Mouse (Mus musculus) fibroblast of lung, adult 2 months (primary cell): ENCODE results near the gene Itgam.
A peak's percentile ranks its signal among the peaks of the same experiment; 100 is the strongest.
"Not testable (repeated sequence)": the region's sequence is repeated elsewhere in the genome, so short reads cannot be mapped to it uniquely, and the experiment has no call there.

Experiments
- DNase-seq: peaks from one replicate; pipeline ENCODE4 v3.0.0-alpha.2; 2011; ENCODE audit warnings: low read depth

Itgam gene

DNA sequence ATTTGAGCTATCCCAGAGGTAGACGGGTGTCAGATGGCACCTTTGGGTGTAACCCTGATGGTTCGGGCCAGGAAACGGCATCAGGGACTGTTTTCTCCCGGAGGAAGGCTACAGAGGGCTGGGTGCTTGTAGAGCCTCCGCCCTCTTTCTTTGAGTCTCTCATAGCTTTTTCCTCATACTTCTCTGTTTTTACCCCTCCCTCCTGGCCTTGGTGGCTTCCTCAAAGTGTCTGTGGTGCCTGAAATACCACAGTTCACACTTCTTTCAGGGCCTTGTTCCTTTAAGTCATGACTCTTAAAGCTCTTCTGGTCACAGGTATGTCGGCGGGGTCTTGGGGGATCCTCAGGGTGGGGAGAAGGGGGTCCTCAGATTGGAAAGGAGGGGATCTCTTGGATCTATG lies at the start of gene Itgam, which contains the start of gene Gm49368:
Gene Itgam, plus strand, starts transcription at position 185 of the 400 bp plus-strand sequence.
Gene Gm49368, plus strand, starts transcription at position 228 of the 400 bp plus-strand sequence.
- no peak for DNase-seq

DNA sequence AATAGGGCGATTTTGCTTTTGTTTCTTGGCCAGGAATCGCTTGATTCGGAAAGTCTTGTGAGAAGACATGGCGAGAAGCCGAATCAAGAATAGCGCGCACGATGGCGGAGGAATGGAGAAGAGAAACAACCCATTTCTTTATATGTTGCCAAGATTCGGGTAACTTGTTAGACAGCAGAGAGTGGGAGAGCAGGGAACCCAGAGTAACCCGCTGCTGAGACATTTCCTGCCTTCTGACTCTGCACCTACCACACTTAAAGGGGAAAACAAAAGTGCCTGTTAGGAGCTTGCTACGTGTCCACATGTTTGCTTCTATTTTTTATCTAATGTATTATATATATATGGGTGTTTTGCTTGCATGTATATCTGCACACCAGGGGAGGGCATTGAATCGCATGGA lies 49.3 kb upstream of the Itgam start:
- DNase-seq = no peak

- not testable (repeated sequence) for DNase-seq
Observed at GRCm38 (mm10) chr7:128016134-128016533, 46.3 kb upstream of the Itgam start.

GRCm38 (mm10) chr7:128016650-128017049 lies 45.8 kb upstream of the Itgam start:
- DNase-seq = no peak

DNA sequence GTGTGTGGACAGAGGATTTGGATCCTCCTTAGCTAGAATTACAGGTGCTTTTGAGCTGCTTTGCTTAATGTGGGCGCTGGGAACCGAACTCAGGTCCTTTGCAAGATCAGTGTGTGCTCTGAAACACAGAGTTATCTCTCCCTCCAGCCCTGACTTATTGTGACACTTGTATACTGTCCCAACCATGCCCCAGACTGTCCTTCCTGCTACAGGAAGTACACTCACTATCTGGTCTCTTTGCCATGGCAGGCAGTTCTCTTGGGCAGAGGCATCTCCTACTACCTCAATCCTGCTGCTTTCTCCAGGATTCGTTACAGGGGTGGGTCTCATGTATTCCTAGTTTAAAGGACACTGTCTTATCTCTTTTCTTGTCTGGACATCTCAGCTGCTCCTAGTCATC lies 44.2 kb upstream of the Itgam start:
- DNase-seq = no peak

DNA sequence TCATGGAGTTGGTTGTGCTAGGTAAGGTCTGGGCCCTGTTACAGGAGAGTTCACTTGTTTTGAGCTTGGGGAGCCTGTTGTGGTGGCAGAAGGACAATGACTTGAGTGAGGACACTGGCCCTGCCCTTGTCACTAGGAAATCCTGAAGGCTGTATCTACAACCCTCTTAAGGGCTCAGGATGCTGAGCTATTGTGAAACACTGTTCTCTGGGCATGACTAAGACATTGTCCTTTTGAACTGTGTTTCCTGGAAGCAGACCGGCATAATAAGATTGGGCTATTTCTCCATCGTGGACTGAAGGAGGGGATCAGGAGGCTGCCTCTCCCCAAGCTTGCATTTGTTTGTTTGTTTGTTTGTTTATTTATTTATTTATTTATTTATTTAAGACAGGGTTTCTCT lies 43.3 kb upstream of the Itgam start:
- DNase-seq = no peak

GRCm38 (mm10) chr7:128022974-128023373 lies 39.5 kb upstream of the Itgam start:
- DNase-seq = no peak

GRCm38 (mm10) chr7:128023565-128023964 lies 38.9 kb upstream of the Itgam start:
- peak; percentile 40 for DNase-seq

DNA sequence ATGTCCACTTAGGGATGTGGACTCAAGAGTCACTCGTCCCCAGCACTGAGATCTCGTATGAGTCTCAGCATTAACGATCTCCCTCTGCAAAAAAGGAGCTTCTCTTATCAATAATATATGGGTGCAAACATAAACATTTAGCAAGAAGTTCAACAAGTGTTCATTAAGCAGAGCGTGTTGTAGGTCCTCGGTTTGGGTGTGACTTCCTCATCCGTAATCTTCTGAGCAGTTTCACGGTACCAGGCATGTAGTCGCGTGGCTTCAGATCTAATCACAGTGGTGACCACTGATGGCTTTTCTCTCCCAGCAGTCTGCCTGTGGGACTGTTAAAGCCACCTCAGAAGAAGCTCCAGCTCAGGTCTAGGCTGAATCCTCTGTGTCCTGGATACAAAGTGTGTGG lies 38.1 kb upstream of the Itgam start:
- DNase-seq = no peak

GRCm38 (mm10) chr7:128024932-128025331 lies 37.5 kb upstream of the Itgam start:
- peak; percentile 75 for DNase-seq

GRCm38 (mm10) chr7:128025381-128025780 lies 37.1 kb upstream of the Itgam start:
- DNase-seq = no peak

DNA sequence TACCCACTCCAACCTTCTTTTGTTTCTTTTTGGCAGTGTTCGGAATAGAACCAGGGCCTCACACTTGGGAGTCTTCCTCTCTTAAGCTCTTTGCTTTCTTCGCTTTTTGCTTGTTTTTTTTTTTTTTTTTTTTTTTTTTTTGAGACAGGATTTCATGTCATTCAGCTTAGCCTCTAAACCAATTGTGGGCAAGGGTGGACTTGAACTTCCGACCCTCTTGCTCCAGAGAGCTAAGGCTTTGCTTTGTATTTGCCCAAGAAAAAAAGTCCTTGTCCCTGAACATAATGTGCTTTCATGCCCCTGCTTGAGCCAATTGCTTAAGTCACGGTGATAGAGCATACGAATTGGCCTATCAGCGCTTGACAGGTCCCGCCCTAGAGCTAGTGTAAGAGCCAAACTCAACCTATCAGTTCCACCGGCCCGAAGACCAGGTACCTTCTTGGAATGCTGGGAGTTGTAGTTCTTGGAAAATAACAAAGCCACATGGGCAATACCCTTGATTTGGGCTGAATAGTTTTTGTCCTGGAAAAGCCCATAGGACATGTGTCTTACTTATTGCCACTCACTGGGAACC lies 30.9 kb upstream of the Itgam start:
- DNase-seq = no peak

- DNase-seq = no peak
Observed at GRCm38 (mm10) chr7:128032290-128032988, 30.0 kb upstream of the Itgam start.

- DNase-seq = no peak
Observed at GRCm38 (mm10) chr7:128032989-128033293, 29.5 kb upstream of the Itgam start.

- no peak for DNase-seq
Observed at GRCm38 (mm10) chr7:128033616-128034015, 28.8 kb upstream of the Itgam start.

GRCm38 (mm10) chr7:128042161-128042820 lies 20.1 kb upstream of the Itgam start:
- DNase-seq = not testable (repeated sequence)

- no peak for DNase-seq
Observed at GRCm38 (mm10) chr7:128044142-128044785, 18.2 kb upstream of the Itgam start.

- DNase-seq = no peak
Observed at GRCm38 (mm10) chr7:128045640-128046039, 16.8 kb upstream of the Itgam start.

- no peak for DNase-seq
Observed at GRCm38 (mm10) chr7:128048819-128049218, 13.6 kb upstream of the Itgam start.

DNA sequence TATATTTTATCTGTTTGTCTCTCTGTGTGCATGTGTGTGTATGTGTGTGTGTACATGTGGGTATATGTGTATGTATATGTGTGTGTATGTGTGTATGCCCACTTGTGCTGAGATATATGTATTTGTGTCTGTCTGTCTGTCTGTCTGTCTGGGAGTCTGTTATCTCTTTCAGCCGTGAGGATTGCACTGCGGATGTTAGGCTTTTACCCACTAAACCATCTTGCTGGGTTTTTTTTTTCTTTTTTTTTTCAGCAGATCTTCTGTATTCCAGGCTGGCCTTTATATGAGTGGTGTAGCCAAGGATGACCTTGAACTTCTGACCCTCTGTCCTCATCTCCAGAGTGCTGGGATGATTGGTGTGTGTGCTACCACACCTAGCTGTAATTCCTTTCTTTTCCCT lies 13.2 kb upstream of the Itgam start:
- no peak for DNase-seq

DNA sequence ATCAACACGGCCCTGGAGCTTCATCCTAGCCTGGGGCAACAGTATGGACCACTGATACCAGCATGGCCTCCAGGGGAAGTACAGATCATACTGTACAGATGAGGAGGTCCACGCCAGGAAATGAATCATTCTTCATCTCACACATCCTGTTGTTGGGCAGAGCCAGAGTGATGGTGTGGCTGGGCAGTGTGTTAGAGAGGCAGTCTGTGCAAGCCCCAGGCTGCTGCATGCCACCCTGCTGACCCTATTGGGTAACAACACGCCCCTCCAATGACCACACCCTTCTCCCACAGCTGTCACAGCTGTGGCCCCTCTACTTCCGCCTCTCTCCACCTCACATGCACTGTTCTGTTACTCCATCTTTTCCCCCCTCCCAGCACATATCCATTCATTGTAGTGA lies 11.7 kb upstream of the Itgam start:
- no peak for DNase-seq

GRCm38 (mm10) chr7:128053061-128053460 lies 9.4 kb upstream of the Itgam start:
- DNase-seq = no peak

GRCm38 (mm10) chr7:128056917-128057444 lies 5.5 kb upstream of the Itgam start:
- no peak for DNase-seq
